Mouse (Mus musculus): ENCODE data around the gene Xrcc1. TPM values are rescaled to one million over a fixed set of nuclear protein-coding genes. Genes with fewer than 3 reads are reported as not detected.
"Not testable (repeated sequence)": the region's sequence is repeated elsewhere in the genome, so short reads cannot be mapped to it uniquely, and the experiment has no call there.

Xrcc1 gene
- polyA plus RNA-seq, 1 experiment: 71.6 TPM

GRCm38 (mm10) chr7:24610144-24610878 lies 64.2 kb downstream of the Xrcc1 start, which contains the start of gene Phldb3:
Gene Phldb3, plus strand, starts transcription at chr7:24610763.
- no peak for TF ChIP-seq CTCF (IDR thresholded peaks at IDR 0.05; ENCODE audit: borderline replicate concordance, extremely low read depth, insufficient read depth, insufficient read length)
- TF ChIP-seq POLR2A (IDR thresholded peaks at IDR 0.05; ENCODE audit: borderline replicate concordance, extremely low read depth, insufficient read depth, insufficient read length, poor library complexity, severe bottlenecking): no peak
- DNase-seq (ENCODE audit: low read depth): no peak

GRCm38 (mm10) chr7:24610879-24611494 lies 64.9 kb downstream of the Xrcc1 start:
- peak; percentile 52 for DNase-seq (ENCODE audit: low read depth)
- TF ChIP-seq CTCF (IDR thresholded peaks at IDR 0.05; ENCODE audit: borderline replicate concordance, extremely low read depth, insufficient read depth, insufficient read length) (no peak), POLR2A (IDR thresholded peaks at IDR 0.05; ENCODE audit: borderline replicate concordance, extremely low read depth, insufficient read depth, insufficient read length, poor library complexity, severe bottlenecking) (no peak)

GRCm38 (mm10) chr7:24611709-24612108 lies 65.6 kb downstream of the Xrcc1 start:
- DNase-seq (ENCODE audit: low read depth): no peak
- TF ChIP-seq POLR2A (IDR thresholded peaks at IDR 0.05; ENCODE audit: borderline replicate concordance, extremely low read depth, insufficient read depth, insufficient read length, poor library complexity, severe bottlenecking): no peak
- TF ChIP-seq CTCF (IDR thresholded peaks at IDR 0.05; ENCODE audit: borderline replicate concordance, extremely low read depth, insufficient read depth, insufficient read length): no peak

DNA sequence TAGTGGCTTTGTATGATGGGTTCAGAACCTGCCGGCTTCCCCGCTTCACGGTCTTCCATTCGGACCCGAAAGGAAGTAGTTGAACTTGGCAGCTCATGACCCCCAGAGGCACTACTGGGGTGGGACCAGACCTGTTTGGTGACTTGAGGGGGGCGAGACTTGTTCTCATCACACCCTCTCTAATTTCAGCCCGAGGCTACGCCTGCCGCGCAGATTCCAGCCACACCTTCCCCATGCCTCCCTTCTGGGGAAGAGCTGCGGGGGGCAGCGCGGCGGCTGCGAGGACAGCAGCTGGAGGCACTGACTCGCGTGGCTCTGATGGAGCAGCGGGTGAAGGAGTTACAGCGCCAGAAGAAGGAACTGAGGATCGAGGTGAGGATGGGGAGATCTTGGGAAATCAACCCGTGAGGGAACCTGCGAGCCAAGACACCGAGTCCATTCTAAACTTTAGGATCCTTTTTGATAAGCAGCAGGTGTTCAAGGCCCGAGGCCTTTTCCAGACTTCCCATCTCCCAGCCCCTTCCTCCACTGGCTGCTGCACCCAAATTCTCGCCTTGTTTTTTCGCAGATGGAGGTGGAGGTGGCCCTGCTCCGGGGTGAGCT lies 66.3 kb downstream of the Xrcc1 start:
- no peak for DNase-seq (ENCODE audit: low read depth)
- no peak for TF ChIP-seq POLR2A (IDR thresholded peaks at IDR 0.05; ENCODE audit: borderline replicate concordance, extremely low read depth, insufficient read depth, insufficient read length, poor library complexity, severe bottlenecking)
- TF ChIP-seq CTCF (IDR thresholded peaks at IDR 0.05; ENCODE audit: borderline replicate concordance, extremely low read depth, insufficient read depth, insufficient read length): no peak

GRCm38 (mm10) chr7:24614816-24615215 lies 68.7 kb downstream of the Xrcc1 start:
- DNase-seq (ENCODE audit: low read depth): no peak
- no peak for TF ChIP-seq CTCF (IDR thresholded peaks at IDR 0.05; ENCODE audit: borderline replicate concordance, extremely low read depth, insufficient read depth, insufficient read length)
- no peak for TF ChIP-seq POLR2A (IDR thresholded peaks at IDR 0.05; ENCODE audit: borderline replicate concordance, extremely low read depth, insufficient read depth, insufficient read length, poor library complexity, severe bottlenecking)

DNA sequence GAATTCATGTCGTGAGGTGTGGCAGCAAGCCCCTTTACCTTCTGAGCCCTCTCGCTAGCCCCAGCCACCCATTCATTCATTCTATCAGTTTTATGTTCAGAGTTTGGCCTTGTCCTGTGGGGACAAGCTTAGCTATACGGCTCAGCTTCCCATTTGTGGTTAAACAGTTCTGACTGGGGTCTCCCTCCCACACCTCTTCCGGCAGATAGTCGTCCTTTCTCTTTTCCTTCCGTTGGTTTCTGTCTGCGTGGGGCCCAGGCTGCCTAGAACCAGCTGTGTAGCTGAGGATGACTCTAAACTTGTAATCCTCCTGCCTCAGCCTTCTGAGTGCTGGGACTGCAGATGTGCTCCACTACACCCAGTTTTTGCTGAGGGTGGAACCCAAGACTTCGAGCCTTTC lies 71.7 kb downstream of the Xrcc1 start:
- DNase-seq (ENCODE audit: low read depth): no peak
- TF ChIP-seq POLR2A (IDR thresholded peaks at IDR 0.05; ENCODE audit: borderline replicate concordance, extremely low read depth, insufficient read depth, insufficient read length, poor library complexity, severe bottlenecking) (no peak), CTCF (IDR thresholded peaks at IDR 0.05; ENCODE audit: borderline replicate concordance, extremely low read depth, insufficient read depth, insufficient read length) (no peak)

GRCm38 (mm10) chr7:24618374-24618773 lies 72.3 kb downstream of the Xrcc1 start:
- DNase-seq (ENCODE audit: low read depth): not testable (repeated sequence)

DNA sequence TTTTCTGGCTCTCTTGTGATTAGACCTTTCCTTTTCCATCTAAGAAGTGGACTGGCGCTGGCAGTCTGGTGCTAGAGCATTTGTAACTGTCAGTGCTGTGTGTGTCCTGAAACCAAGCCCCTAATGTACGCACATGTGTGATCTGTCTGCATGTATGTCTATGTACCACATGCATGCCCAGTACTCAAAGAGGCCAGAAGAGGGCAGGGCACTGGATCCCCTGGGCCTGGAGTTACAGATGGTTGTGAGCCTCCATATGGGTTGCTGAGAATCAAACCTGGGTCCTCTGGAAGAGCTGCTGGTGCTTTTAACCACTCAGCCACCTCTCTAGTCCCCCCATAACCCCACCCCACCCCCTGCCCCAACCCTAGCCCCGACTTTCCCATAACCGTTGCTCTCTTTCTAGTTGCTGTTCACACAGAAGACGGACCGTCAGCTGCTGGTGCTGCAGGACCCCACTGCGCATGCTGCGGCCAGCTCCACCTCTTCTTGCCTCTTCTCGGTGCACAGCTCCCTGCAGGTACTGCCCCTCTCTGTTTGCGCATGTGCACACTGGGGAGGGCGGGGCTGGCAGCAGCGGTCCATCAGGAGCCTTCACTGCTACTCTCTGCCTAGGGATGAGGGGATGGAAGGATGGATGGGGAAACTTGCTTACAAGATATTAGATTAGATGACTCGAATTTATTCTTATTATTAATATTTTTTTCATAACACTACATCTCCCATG lies 73.7 kb downstream of the Xrcc1 start:
- no peak for DNase-seq (ENCODE audit: low read depth)
- TF ChIP-seq POLR2A (IDR thresholded peaks at IDR 0.05; ENCODE audit: borderline replicate concordance, extremely low read depth, insufficient read depth, insufficient read length, poor library complexity, severe bottlenecking): no peak
- no peak for TF ChIP-seq CTCF (IDR thresholded peaks at IDR 0.05; ENCODE audit: borderline replicate concordance, extremely low read depth, insufficient read depth, insufficient read length)

DNA sequence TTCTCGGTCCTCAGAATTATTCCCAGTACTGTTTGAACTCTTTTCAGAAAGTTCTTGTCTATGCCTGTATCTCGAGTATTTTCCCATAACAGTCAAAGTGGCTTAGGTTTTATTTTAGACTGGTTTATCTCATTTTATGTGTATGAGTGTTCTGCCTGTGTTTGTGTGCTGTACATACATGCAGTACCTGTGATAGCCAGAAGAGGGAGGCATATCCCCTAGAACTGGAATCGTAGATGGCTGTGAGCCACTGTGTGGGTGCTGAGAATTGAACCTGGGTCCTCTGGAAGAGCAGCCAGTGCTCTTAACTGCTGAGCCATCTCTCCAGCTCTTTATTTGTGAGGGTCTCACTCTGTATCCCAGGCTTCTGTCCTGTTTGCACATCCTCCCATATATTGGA lies 75.1 kb downstream of the Xrcc1 start:
- DNase-seq (ENCODE audit: low read depth): no peak
- TF ChIP-seq POLR2A (IDR thresholded peaks at IDR 0.05; ENCODE audit: borderline replicate concordance, extremely low read depth, insufficient read depth, insufficient read length, poor library complexity, severe bottlenecking) (no peak), CTCF (IDR thresholded peaks at IDR 0.05; ENCODE audit: borderline replicate concordance, extremely low read depth, insufficient read depth, insufficient read length) (no peak; the same call in 1 of the 2 replicates)

DNA sequence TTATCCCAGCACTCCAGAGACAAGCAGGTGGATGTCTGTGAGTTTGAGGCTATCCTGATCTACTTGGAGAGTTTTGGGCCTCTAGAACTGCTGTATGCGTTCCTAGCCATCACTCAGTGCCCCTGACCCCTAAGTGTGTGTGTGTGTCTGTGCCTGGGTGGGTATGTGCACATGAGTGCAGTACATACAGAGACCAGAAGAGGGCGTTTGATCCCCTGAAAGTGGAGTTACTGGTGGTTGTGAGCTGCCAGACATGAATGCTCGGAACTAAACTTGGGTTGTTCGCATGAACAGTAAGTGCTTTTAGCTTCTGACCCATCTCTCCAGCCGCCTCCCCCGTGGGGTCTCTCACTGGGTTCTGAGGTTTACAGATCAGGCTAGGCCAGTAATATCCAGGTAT lies 76.9 kb downstream of the Xrcc1 start:
- TF ChIP-seq POLR2A (IDR thresholded peaks at IDR 0.05; ENCODE audit: borderline replicate concordance, extremely low read depth, insufficient read depth, insufficient read length, poor library complexity, severe bottlenecking) (no peak), CTCF (IDR thresholded peaks at IDR 0.05; ENCODE audit: borderline replicate concordance, extremely low read depth, insufficient read depth, insufficient read length) (no peak)
- DNase-seq (ENCODE audit: low read depth): no peak

Other genes starting within 250 kb of the Xrcc1 start
- 33.9 and 39.2 TPM in 2 replicates for gene Zfp61, start 245.1 kb upstream of the Xrcc1 start, polyA plus RNA-seq (2012; rRNA removed)
- gene Zfp94, start 229.6 kb upstream of the Xrcc1 start, polyA plus RNA-seq (2012; rRNA removed): 19.3 and 26.9 TPM in 2 replicates
- 0.19 and 0.23 TPM in 2 replicates for gene Tescl, start 212.4 kb upstream of the Xrcc1 start, polyA plus RNA-seq (2012; rRNA removed)
- 0.07 and 0.11 TPM in 2 replicates for gene Lypd5, start 197.1 kb upstream of the Xrcc1 start, polyA plus RNA-seq (2012; rRNA removed)
- 0.76 and 1.4 TPM in 2 replicates for gene Kcnn4, start 176.0 kb upstream of the Xrcc1 start, polyA plus RNA-seq (2012; rRNA removed)
- 66.2 and 69.6 TPM in 2 replicates for gene Smg9, start 146.7 kb upstream of the Xrcc1 start, polyA plus RNA-seq (2012; rRNA removed)
- gene Irgc1, start 94.0 kb upstream of the Xrcc1 start, polyA plus RNA-seq (2012; rRNA removed): 0.05 TPM in 1 of 2 replicates, not detected in the other
- 1.4 and 2.1 TPM in 2 replicates for gene Plaur, start 83.8 kb upstream of the Xrcc1 start, polyA plus RNA-seq (2012; rRNA removed)
- gene Cadm4, start 64.3 kb upstream of the Xrcc1 start, polyA plus RNA-seq (2012; rRNA removed): 178 and 268 TPM in 2 replicates
- 269 and 420 TPM in 2 replicates for gene Zfp428, start 39.3 kb upstream of the Xrcc1 start, polyA plus RNA-seq (2012; rRNA removed)
- gene AC161166.1, start 33.8 kb upstream of the Xrcc1 start, polyA plus RNA-seq (2012; rRNA removed): not detected in 2 replicates
- gene Irgq, start 15.6 kb upstream of the Xrcc1 start, polyA plus RNA-seq (2012; rRNA removed): 55.4 and 66.4 TPM in 2 replicates
- gene Pinlyp, start 171 bp upstream of the Xrcc1 start, polyA plus RNA-seq (2012; rRNA removed): 0.21 and 0.34 TPM in 2 replicates
- gene Ethe1, start 41.3 kb downstream of the Xrcc1 start, polyA plus RNA-seq (2012; rRNA removed): 14.4 and 18.8 TPM in 2 replicates
- gene Zfp575, start 41.4 kb downstream of the Xrcc1 start, polyA plus RNA-seq (2012; rRNA removed): 4.8 and 9.6 TPM in 2 replicates
- gene Phldb3, start 64.5 kb downstream of the Xrcc1 start, polyA plus RNA-seq (2012; rRNA removed): 0.30 and 0.59 TPM in 2 replicates
- 1.8 and 2.9 TPM in 2 replicates for gene Lypd3, start 90.3 kb downstream of the Xrcc1 start, polyA plus RNA-seq (2012; rRNA removed)
- gene Tex101, start 130.4 kb downstream of the Xrcc1 start, polyA plus RNA-seq (2012; rRNA removed): not detected in 2 replicates
- not detected in 2 replicates for gene BC049730, start 163.0 kb downstream of the Xrcc1 start, polyA plus RNA-seq (2012; rRNA removed)
- gene Gm4763, start 180.6 kb downstream of the Xrcc1 start, polyA plus RNA-seq (2012; rRNA removed): not detected in 2 replicates
- gene Cd177, start 214.0 kb downstream of the Xrcc1 start, polyA plus RNA-seq (2012; rRNA removed): 0.15 and 0.19 TPM in 2 replicates
- 0.19 and 0.24 TPM in 2 replicates for gene Ceacam10, start 230.9 kb downstream of the Xrcc1 start, polyA plus RNA-seq (2012; rRNA removed)

All from brain, embryonic 14.5 days (tissue).